Comparison of ENCODE assay signal across 8 mouse cellular contexts in genomic region chr3:84814762-84815381, GRCm38 (mm10). TPM values are rescaled to one million over a fixed set of nuclear protein-coding genes. Genes with fewer than 3 reads are reported as not detected.
DNase-seq lines count a peak whose midpoint lies in the region; ATAC-seq lines count a peak whose summit lies in the region.

TSS of gene Fbxw7 (plus strand) at chr3:84815268.

- WGBS in neural tube, embryonic 11.5 days: under 1% methylated on average over 59 of the region's 76 CpGs
- WGBS in forebrain, embryonic 16.5 days: under 1% methylated on average over 72 of the region's 76 CpGs
- under 1% methylated on average over 73 of the region's 76 CpGs for WGBS in hindbrain, embryonic 10.5 days
- 1% methylated on average over 47 of the region's 76 CpGs for WGBS in midbrain, embryonic 13.5 days

- no peak for DNase-seq in neural tube, embryonic 11.5 days (ENCODE audit: low spot score)
- DNase-seq in neural tube, embryonic 10.5 days (ENCODE audit: extremely low spot score, low spot score): no peak
- peak; percentile 7 for DNase-seq in adrenal gland, adult 8-10 months
- DNase-seq in hindbrain, embryonic 10.5 days (ENCODE audit: low spot score): no peak
- peak in 1 of 2 experiments; percentile 61 for DNase-seq in left cerebral cortex, postnatal 10 days (ENCODE audit: extremely low spot score in 1 of 2, low spot score in 2 of 2)
- DNase-seq in ovary, postnatal 14 days (ENCODE audit: low spot score): no peak

- intact Hi-C loops in left cerebral cortex, postnatal 10 days (cut with DNase I): no loop called here

- H3K9me3 ChIP-seq in neural tube, embryonic 11.5 days (ENCODE audit: control insufficient read depth, low read length): no peaks in the 10 kb centered on the region
- no peaks in the 10 kb centered on the region for H3K9me3 ChIP-seq in forebrain, embryonic 16.5 days (ENCODE audit: control insufficient read depth, low read length)
- H3K9me3 ChIP-seq in hindbrain, embryonic 10.5 days: no peaks in the 10 kb centered on the region
- H3K9me3 ChIP-seq in midbrain, embryonic 13.5 days: no peaks in the 10 kb centered on the region

- H3K27me3 ChIP-seq in neural tube, embryonic 11.5 days (ENCODE audit: control insufficient read depth, insufficient read depth, low read length): no peaks in the 10 kb centered on the region
- H3K27me3 ChIP-seq in forebrain, embryonic 16.5 days (replicated peaks; ENCODE audit: control insufficient read depth, insufficient read depth, low read length): no peaks in the 10 kb centered on the region
- no peaks in the 10 kb centered on the region for H3K27me3 ChIP-seq in hindbrain, embryonic 10.5 days (ENCODE audit: insufficient read depth, poor library complexity, severe bottlenecking)
- no peaks in the 10 kb centered on the region for H3K27me3 ChIP-seq in midbrain, embryonic 13.5 days

- H3K4me2 ChIP-seq in neural tube, embryonic 11.5 days (ENCODE audit: low read depth): peak within 1 kb of the TSS; percentile 100
- peak within 1 kb of the TSS; percentile 99 for H3K4me2 ChIP-seq in forebrain, embryonic 16.5 days (ENCODE audit: low read length)
- peak within 1 kb of the TSS; percentile 100 for H3K4me2 ChIP-seq in midbrain, embryonic 13.5 days (replicated peaks)

- peaks cover 10% of the 10 kb centered on the region for H3K4me1 ChIP-seq in neural tube, embryonic 11.5 days (ENCODE audit: control insufficient read depth, insufficient read depth, low read length)
- H3K4me1 ChIP-seq in forebrain, embryonic 16.5 days (replicated peaks; ENCODE audit: control insufficient read depth, insufficient read depth, low read length): peaks cover 23% of the 10 kb centered on the region
- H3K4me1 ChIP-seq in hindbrain, embryonic 10.5 days (replicated peaks): peaks cover 31% of the 10 kb centered on the region
- H3K4me1 ChIP-seq in midbrain, embryonic 13.5 days (replicated peaks): peaks cover 32% of the 10 kb centered on the region

- peak within 1 kb of the TSS; percentile 95 for H3K27ac ChIP-seq in neural tube, embryonic 11.5 days (ENCODE audit: low read depth, low read length)
- peak within 1 kb of the TSS; percentile 96 for H3K27ac ChIP-seq in forebrain, embryonic 16.5 days (ENCODE audit: low read length)
- H3K27ac ChIP-seq in hindbrain, embryonic 10.5 days: peak within 1 kb of the TSS; percentile 91
- H3K27ac ChIP-seq in midbrain, embryonic 13.5 days: peak within 1 kb of the TSS; percentile 96

- peak; percentile 43 for ATAC-seq in neural tube, embryonic 11.5 days (ENCODE audit: insufficient read depth, low FRiP score, low TSS enrichment)
- ATAC-seq in forebrain, embryonic 16.5 days: no peak
- no peak; the same call in 1 of the 2 replicates for ATAC-seq in midbrain, embryonic 13.5 days

- peak within 1 kb of the TSS; percentile 98 for H3K4me3 ChIP-seq in neural tube, embryonic 11.5 days (ENCODE audit: low read depth, low read length)
- peak within 1 kb of the TSS; percentile 98 for H3K4me3 ChIP-seq in forebrain, embryonic 16.5 days (replicated peaks; ENCODE audit: low read length)
- H3K4me3 ChIP-seq in hindbrain, embryonic 10.5 days: peak within 1 kb of the TSS; percentile 98
- peak within 1 kb of the TSS; percentile 99 for H3K4me3 ChIP-seq in midbrain, embryonic 13.5 days (replicated peaks)

- H3K9ac ChIP-seq in neural tube, embryonic 11.5 days (ENCODE audit: low read length): peak within 1 kb of the TSS; percentile 89
- H3K9ac ChIP-seq in forebrain, embryonic 16.5 days (replicated peaks; ENCODE audit: low read depth, low read length): peak within 1 kb of the TSS; percentile 87
- H3K9ac ChIP-seq in midbrain, embryonic 13.5 days (replicated peaks): peak within 1 kb of the TSS; percentile 92

- no peaks in the 10 kb centered on the region for H3K36me3 ChIP-seq in neural tube, embryonic 11.5 days (ENCODE audit: control insufficient read depth, insufficient read depth, low read length)
- H3K36me3 ChIP-seq in forebrain, embryonic 16.5 days (ENCODE audit: control insufficient read depth, insufficient read depth): no peaks in the 10 kb centered on the region
- peaks cover 11% of the 10 kb centered on the region; the same call in 1 of the 2 replicates for H3K36me3 ChIP-seq in hindbrain, embryonic 10.5 days
- no peaks in the 10 kb centered on the region for H3K36me3 ChIP-seq in midbrain, embryonic 13.5 days

RNA-seq across cellular contexts. Expression of gene Fbxw7, which starts in this region (rescaled TPM):
- 20.5 and 23.0 TPM in 2 replicates for polyA plus RNA-seq in neural tube, embryonic 11.5 days (2014; fragmentation: Nextera tagmentation; extraction: Ambion mirVana)
- total RNA-seq in adrenal gland, adult 8-10 months (2022): 10 to 100 TPM; 17.7 to 20.8 (median 20.0) TPM
- polyA plus RNA-seq in forebrain, embryonic 16.5 days (2015; fragmentation: Nextera tagmentation; extraction: Ambion mirVana): 35.7 and 41.4 TPM in 2 replicates
- polyA plus RNA-seq in hindbrain, embryonic 10.5 days (2016; fragmentation: Nextera tagmentation; extraction: Ambion mirVana): 10.0 and 13.4 TPM in 2 replicates
- total RNA-seq in left cerebral cortex, postnatal 10 days (2021): 100 to 1,000 TPM; 207 to 220 TPM
- polyA plus RNA-seq in midbrain, embryonic 13.5 days (2015; fragmentation: Nextera tagmentation; extraction: Ambion mirVana): 21.4 and 23.3 TPM in 2 replicates

Comparison
In these comparisons a context has a peak if more than half of its experiments do, and no peak if none do; other contexts are left out.
1. RNA of gene Fbxw7 (total RNA-seq): 207 to 220 TPM in left cerebral cortex, postnatal 10 days; 17.7 to 20.8 TPM in adrenal gland, adult 8-10 months; every median in the first group is over 4 times any median in the second.
2. Peak in every context shown above with its lines, with median percentiles within 50 percentile points of each other: H3K27ac ChIP-seq, H3K4me2 ChIP-seq, H3K4me3 ChIP-seq and H3K9ac ChIP-seq.